Mouse (Mus musculus): Measurements from ENCODE around the gene Hmgn3.

Hmgn3 gene

GRCm38 (mm10) chr9:83098652-83099307, 47.7 kb downstream of the Hmgn3 start:
- no peak for DNase-seq

GRCm38 (mm10) chr9:83097816-83098215, 48.7 kb downstream of the Hmgn3 start:
- peak; percentile 14 for DNase-seq

GRCm38 (mm10) chr9:83094649-83095336, 51.7 kb downstream of the Hmgn3 start:
- DNase-seq: no peak

GRCm38 (mm10) chr9:83083790-83084469, 62.6 kb downstream of the Hmgn3 start:
- no peak for DNase-seq

GRCm38 (mm10) chr9:83083091-83083490, 63.4 kb downstream of the Hmgn3 start:
- DNase-seq: no peak

GRCm38 (mm10) chr9:83082296-83082695, 64.2 kb downstream of the Hmgn3 start:
- DNase-seq: no peak

GRCm38 (mm10) chr9:83079724-83080123, 66.8 kb downstream of the Hmgn3 start:
- no peak for DNase-seq

GRCm38 (mm10) chr9:83068246-83068645, 78.2 kb downstream of the Hmgn3 start:
- no peak for DNase-seq

- DNase-seq: peak; percentile 2
Observed at GRCm38 (mm10) chr9:83061289-83061688, 85.2 kb downstream of the Hmgn3 start.

Data from lung, postnatal 14 days (tissue).